Mouse (Mus musculus) myocyte (in vitro differentiated cells): ENCODE measurements at regions not wholly inside any gene's neighbourhood (a gene's known extent, or its start where the extent isn't known, plus 50 kb on each side); places are given as distances from the start of the nearest gene placed in this dataset.

Source experiments
- H3K27me3 ChIP-seq: one replicate; pipeline ENCODE4 v1.6.1; 2011; ENCODE audit not compliant: control insufficient read depth, insufficient read depth, insufficient read length
- H3K36me3 ChIP-seq: one replicate; pipeline ENCODE4 v1.6.1; 2011; ENCODE audit not compliant: control insufficient read depth, insufficient read depth
- H3K4me2 ChIP-seq: one replicate; pipeline ENCODE4 v1.6.1; 2011; ENCODE audit warnings: low read depth, control low read depth
- H3K4me3 ChIP-seq: one replicate; pipeline ENCODE4 v1.5.1; 2011; ENCODE audit warnings: mild to moderate bottlenecking, control low read depth, moderate library complexity
- H3K79me2 ChIP-seq: one replicate; pipeline ENCODE4 v1.6.1; 2011; ENCODE audit not compliant: control insufficient read depth, insufficient read depth
- H3ac ChIP-seq: one replicate; pipeline ENCODE4 v1.6.1; 2011; ENCODE audit not compliant: control insufficient read depth, insufficient read length
- CEBPB ChIP-seq: IDR thresholded peaks from 2 replicates; pipeline ENCODE4 v1.6.1; 2011; ENCODE audit warnings: mild to moderate bottlenecking, moderate library complexity; ENCODE audit not compliant: poor library complexity, insufficient read depth, severe bottlenecking
- E2F4 ChIP-seq: IDR thresholded peaks from one replicate; pipeline ENCODE4 v1.6.1; 2011; ENCODE audit warnings: mild to moderate bottlenecking, control low read depth, moderate library complexity; ENCODE audit not compliant: insufficient read depth
- MAX ChIP-seq: IDR thresholded peaks from one replicate; pipeline ENCODE4 v1.6.1; 2011; ENCODE audit warnings: low read depth, mild to moderate bottlenecking, control low read depth
- MYOD1 ChIP-seq, 3 experiments: IDR thresholded peaks; one replicate each; pipeline ENCODE4 v1.6.1; 2011; ENCODE audit warnings: control low read depth in 2 of 3, low read depth in 2 of 3, mild to moderate bottlenecking in 2 of 3, moderate library complexity in 1 of 3; ENCODE audit not compliant: insufficient read length in 2 of 3, control insufficient read depth in 1 of 3
- MYOG ChIP-seq, 3 experiments: IDR thresholded peaks; one replicate each; pipeline ENCODE4 v1.6.1; 2011; ENCODE audit warnings: control low read depth in 2 of 3, low read depth in 2 of 3, mild to moderate bottlenecking in 2 of 3; ENCODE audit not compliant: insufficient read length in 2 of 3, control insufficient read depth in 1 of 3, insufficient read depth in 1 of 3
- POLR2A ChIP-seq: IDR thresholded peaks from one replicate; pipeline ENCODE4 v1.6.1; 2011; ENCODE audit warnings: low read depth, mild to moderate bottlenecking, control low read depth, moderate library complexity; ENCODE audit not compliant: insufficient read length
- POLR2AphosphoS2 ChIP-seq: IDR thresholded peaks from one replicate; pipeline ENCODE4 v1.6.1; 2011; ENCODE audit warnings: low read depth, control low read depth; ENCODE audit not compliant: insufficient read length
- REST ChIP-seq: IDR thresholded peaks from one replicate; pipeline ENCODE4 v1.6.1; 2011; ENCODE audit warnings: mild to moderate bottlenecking, control low read depth, moderate library complexity; ENCODE audit not compliant: insufficient read depth, insufficient read length
- SRF ChIP-seq: IDR thresholded peaks from one replicate; pipeline ENCODE4 v1.6.1; 2011; ENCODE audit warnings: low read depth; ENCODE audit not compliant: control insufficient read depth, insufficient read length
- TCF12 ChIP-seq: IDR thresholded peaks from one replicate; pipeline ENCODE4 v1.6.1; 2011; ENCODE audit warnings: mild to moderate bottlenecking, control low read depth; ENCODE audit not compliant: poor library complexity, insufficient read depth, severe bottlenecking
- TCF3 ChIP-seq: IDR thresholded peaks from one replicate; pipeline ENCODE4 v1.6.1; 2011; ENCODE audit warnings: low read depth, control low read depth; ENCODE audit not compliant: insufficient read length
- USF1 ChIP-seq: IDR thresholded peaks from one replicate; pipeline ENCODE4 v1.6.1; 2011; ENCODE audit warnings: low read depth, mild to moderate bottlenecking, control low read depth, moderate library complexity

- Histone ChIP-seq H3K4me3 (no peak overlapping the region), H3K79me2 (no peaks in the 10 kb centered on the region), H3K27me3 (no peaks in the 10 kb centered on the region), H3K36me3 (no peaks in the 10 kb centered on the region), H3K4me2 (no peak overlapping the region), H3ac (no peak overlapping the region)
- TF ChIP-seq POLR2AphosphoS2 (no peak), REST (no peak), MAX (no peak), USF1 (no peak), SRF (no peak), TCF12 (no peak), POLR2A (no peak), TCF3 (no peak), E2F4 (no peak), CEBPB (no peak), MYOG (IDR thresholded peaks at IDR 0.05; ENCODE audit: control insufficient read depth in 1 of 3, insufficient read depth in 1 of 3, insufficient read length in 2 of 3, low read depth in 2 of 3) (no peak), MYOD1 (IDR thresholded peaks at IDR 0.05; ENCODE audit: control insufficient read depth in 1 of 3, insufficient read length in 2 of 3, low read depth in 2 of 3) (no peak)
Measured at GRCm38 (mm10) chr3:150820039-150820438, 617.6 kb upstream of the Adgrl4 start.

DNA sequence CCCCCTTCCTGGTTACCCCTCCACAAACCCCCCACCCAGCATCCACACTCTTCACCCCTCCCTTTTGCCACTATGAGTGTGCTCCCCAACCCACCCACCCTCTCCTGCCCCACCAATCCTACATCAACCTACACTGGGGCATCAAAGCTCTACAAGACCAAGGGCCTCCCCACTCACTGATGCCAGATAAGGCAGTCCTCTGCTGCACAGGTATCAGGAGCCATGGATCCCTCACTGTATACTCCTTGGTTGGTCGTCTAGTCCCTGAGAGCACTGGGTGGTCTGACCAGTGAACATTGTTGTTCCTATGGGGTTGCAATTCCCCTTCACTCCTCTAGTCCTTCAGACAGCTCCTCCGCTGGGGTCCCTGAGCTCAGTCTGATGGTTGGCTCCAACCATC is 591.7 kb upstream of the Adgrl4 start:
- no peaks in the 10 kb centered on the region for H3K36me3 ChIP-seq
- H3ac ChIP-seq, result no peak overlapping the region
- TF ChIP-seq TCF12, result no peak
- TF ChIP-seq MYOD1 (IDR thresholded peaks at IDR 0.05; ENCODE audit: control insufficient read depth in 1 of 3, insufficient read length in 2 of 3, low read depth in 2 of 3), result no peak
- TF ChIP-seq REST, result no peak
- H3K79me2 ChIP-seq, result no peaks in the 10 kb centered on the region
- H3K27me3 ChIP-seq, result no peaks in the 10 kb centered on the region
- H3K4me3 ChIP-seq, result no peak overlapping the region
- no peak overlapping the region for H3K4me2 ChIP-seq

- H3ac ChIP-seq, result no peak overlapping the region
- no peaks in the 10 kb centered on the region for H3K27me3 ChIP-seq
- no peak overlapping the region for H3K4me3 ChIP-seq
- TF ChIP-seq REST, result no peak
- TF ChIP-seq SRF, result no peak
- no peak for TF ChIP-seq E2F4
- no peaks in the 10 kb centered on the region for H3K36me3 ChIP-seq
- no peaks in the 10 kb centered on the region for H3K79me2 ChIP-seq
- no peak overlapping the region for H3K4me2 ChIP-seq
Measured at GRCm38 (mm10) chr3:150852107-150852506, 585.6 kb upstream of the Adgrl4 start.

GRCm38 (mm10) chr3:150896668-150897067 is 541.0 kb upstream of the Adgrl4 start:
- Histone ChIP-seq H3K36me3 (no peaks in the 10 kb centered on the region), H3ac (no peak overlapping the region), H3K4me2 (no peak overlapping the region), H3K79me2 (no peaks in the 10 kb centered on the region), H3K4me3 (no peak overlapping the region), H3K27me3 (no peaks in the 10 kb centered on the region)
- TF ChIP-seq CEBPB (no peak), POLR2AphosphoS2 (no peak), MYOG (IDR thresholded peaks at IDR 0.05; ENCODE audit: control insufficient read depth in 1 of 3, insufficient read depth in 1 of 3, insufficient read length in 2 of 3, low read depth in 2 of 3) (no peak), POLR2A (no peak)

GRCm38 (mm10) chr3:150910091-150910490 is 527.6 kb upstream of the Adgrl4 start:
- no peak overlapping the region for H3K4me2 ChIP-seq
- H3K27me3 ChIP-seq, result no peaks in the 10 kb centered on the region
- no peaks in the 10 kb centered on the region for H3K79me2 ChIP-seq
- H3K4me3 ChIP-seq, result no peak overlapping the region
- H3ac ChIP-seq, result no peak overlapping the region
- TF ChIP-seq POLR2A (no peak), SRF (no peak), MYOG (IDR thresholded peaks at IDR 0.05; ENCODE audit: control insufficient read depth in 1 of 3, insufficient read depth in 1 of 3, insufficient read length in 2 of 3, low read depth in 2 of 3) (no peak), REST (no peak), POLR2AphosphoS2 (no peak), TCF12 (no peak), MAX (no peak), USF1 (no peak), E2F4 (no peak), TCF3 (no peak), MYOD1 (IDR thresholded peaks at IDR 0.05; ENCODE audit: control insufficient read depth in 1 of 3, insufficient read length in 2 of 3, low read depth in 2 of 3) (no peak), CEBPB (no peak)
- H3K36me3 ChIP-seq, result no peaks in the 10 kb centered on the region

DNA sequence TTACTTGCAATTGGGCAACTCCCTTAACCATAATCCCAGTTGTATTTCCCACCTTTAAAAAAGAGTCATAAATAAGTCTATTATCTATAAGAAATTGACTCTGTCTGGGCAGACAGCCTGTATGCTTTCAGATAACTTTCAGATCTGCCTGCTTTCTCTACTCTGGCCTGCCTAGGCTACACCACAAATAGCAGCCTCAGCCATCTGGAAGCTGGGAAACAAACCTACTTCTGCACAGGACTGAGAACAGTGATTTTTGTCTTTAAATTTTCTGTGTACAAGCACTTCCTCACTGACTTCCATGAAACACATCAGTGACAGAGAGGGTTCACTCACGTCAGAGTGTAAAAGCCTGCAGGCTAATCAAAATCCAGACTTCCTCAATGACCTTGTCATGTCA is 482.8 kb upstream of the Adgrl4 start:
- H3K4me3 ChIP-seq, result no peak overlapping the region
- no peak overlapping the region for H3K4me2 ChIP-seq
- no peaks in the 10 kb centered on the region for H3K36me3 ChIP-seq
- no peak overlapping the region for H3ac ChIP-seq
- TF ChIP-seq SRF (no peak), TCF3 (no peak), POLR2AphosphoS2 (no peak), MYOD1 (IDR thresholded peaks at IDR 0.05; ENCODE audit: control insufficient read depth in 1 of 3, insufficient read length in 2 of 3, low read depth in 2 of 3) (no peak), CEBPB (no peak), POLR2A (no peak), MAX (no peak), USF1 (no peak), REST (no peak), E2F4 (no peak), MYOG (IDR thresholded peaks at IDR 0.05; ENCODE audit: control insufficient read depth in 1 of 3, insufficient read depth in 1 of 3, insufficient read length in 2 of 3, low read depth in 2 of 3) (no peak), TCF12 (no peak)
- no peaks in the 10 kb centered on the region for H3K79me2 ChIP-seq
- H3K27me3 ChIP-seq, result no peaks in the 10 kb centered on the region
